Mouse (Mus musculus) left cerebral cortex, adult 11 months (tissue): ENCODE data around the gene Txn1.

Experiments
- DNase-seq: peaks from one replicate; pipeline ENCODE4 v3.0.0; 2022; ENCODE audit warnings: low spot score

The Txn1 gene

GRCm38 (mm10) chr4:57956029-57956960 is at the start of gene Txn1:
Gene Txn1 (minus strand): TSS chr4:57956411.
- peak; percentile 92 for DNase-seq

- DNase-seq, result no peak
Observed at GRCm38 (mm10) chr4:58003501-58003900, 47.3 kb upstream of the Txn1 start.

GRCm38 (mm10) chr4:57991425-57991824 is 35.2 kb upstream of the Txn1 start:
- DNase-seq, result no peak

GRCm38 (mm10) chr4:57974400-57975117 is 18.3 kb upstream of the Txn1 start:
- no peak for DNase-seq

- DNase-seq, result no peak
Observed at GRCm38 (mm10) chr4:57973592-57974268, 17.5 kb upstream of the Txn1 start.

GRCm38 (mm10) chr4:57970285-57970684 is 14.1 kb upstream of the Txn1 start:
- no peak for DNase-seq

- DNase-seq, result no peak
Observed at GRCm38 (mm10) chr4:57967195-57967594, 11.0 kb upstream of the Txn1 start.

GRCm38 (mm10) chr4:57965516-57965915 is 9.3 kb upstream of the Txn1 start:
- no peak for DNase-seq

GRCm38 (mm10) chr4:57964143-57964542 is 7.9 kb upstream of the Txn1 start:
- no peak for DNase-seq

GRCm38 (mm10) chr4:57959056-57959455 is 2.8 kb upstream of the Txn1 start:
- DNase-seq, result no peak

- no peak for DNase-seq
Observed at GRCm38 (mm10) chr4:57958098-57958497, 1.9 kb upstream of the Txn1 start.

GRCm38 (mm10) chr4:57957200-57958085 is 1.2 kb upstream of the Txn1 start:
- no peak for DNase-seq

GRCm38 (mm10) chr4:57955544-57955958 is 660 bp downstream of the Txn1 start:
- DNase-seq, result peak; percentile 36

GRCm38 (mm10) chr4:57954991-57955390 is 1.2 kb downstream of the Txn1 start:
- no peak for DNase-seq

GRCm38 (mm10) chr4:57954580-57954979 is 1.6 kb downstream of the Txn1 start:
- DNase-seq, result no peak

- no peak for DNase-seq
Observed at GRCm38 (mm10) chr4:57953796-57954195, 2.4 kb downstream of the Txn1 start.

- DNase-seq, result no peak
Observed at GRCm38 (mm10) chr4:57952891-57953290, 3.3 kb downstream of the Txn1 start.

GRCm38 (mm10) chr4:57952416-57952815 is 3.8 kb downstream of the Txn1 start:
- DNase-seq, result no peak

GRCm38 (mm10) chr4:57949866-57950265 is 6.3 kb downstream of the Txn1 start:
- no peak for DNase-seq

- DNase-seq, result no peak
Observed at GRCm38 (mm10) chr4:57947476-57947875, 8.7 kb downstream of the Txn1 start.

GRCm38 (mm10) chr4:57947036-57947435 is 9.2 kb downstream of the Txn1 start:
- no peak for DNase-seq

- no peak for DNase-seq
Observed at GRCm38 (mm10) chr4:57942892-57943291, 13.3 kb downstream of the Txn1 start.
